Mouse (Mus musculus): ENCODE data around the gene Scgb3a1.

Scgb3a1 gene

GRCm38 (mm10) chr11:49712555-49713335, 49.3 kb downstream of the Scgb3a1 start, which contains the start of gene Cnot6:
Cnot6 (minus strand) TSS chr11:49712723.
- in situ Hi-C loops (cut with MboI; ENCODE audit: unreplicated experiment in 2 of 2) = loop anchor here in 1 of 2 experiments (25.0 kb wide), 2 partner anchors 425 to 925 kb away; partner anchors contain the start of gene Tbc1d9b

- in situ Hi-C loops (cut with MboI; ENCODE audit: unreplicated experiment in 2 of 2) = loop anchor here in 1 of 2 experiments (25.0 kb wide), 2 partner anchors 424 to 926 kb away; partner anchors contain the start of gene Tbc1d9b
Measured at GRCm38 (mm10) chr11:49713336-49714334, 50.2 kb downstream of the Scgb3a1 start.

All from v-Abl transformed pro-B cells (cell line).